Mouse (Mus musculus): Measurements from ENCODE around the gene Gm20820. TPM values are rescaled to one million over a fixed set of nuclear protein-coding genes. Genes with fewer than 3 reads are reported as not detected.
"Not testable (repeated sequence)": the region's sequence is repeated elsewhere in the genome, so short reads cannot be mapped to it uniquely, and the experiment has no call there.

The Gm20820 gene
- total RNA-seq (2014; rRNA removed) (not detected in 2 replicates), polyA plus RNA-seq (2015; fragmentation: Nextera tagmentation; extraction: Ambion mirVana) (not detected in 2 replicates)

GRCm38 (mm10) chrY:86061472-86061871 lies at the start of gene Gm20820:
TSS of gene Gm20820 (plus strand) at chrY:86061772.
- H3K9ac ChIP-seq (replicated peaks; ENCODE audit: low read length); DNase-seq (ENCODE audit: low spot score); H3K27ac ChIP-seq; H3K4me3 ChIP-seq (ENCODE audit: low read length); H3K4me1 ChIP-seq (ENCODE audit: insufficient read depth, low read length); H3K9me3 ChIP-seq (ENCODE audit: low read length); H3K4me2 ChIP-seq (ENCODE audit: low read depth, low read length); ATAC-seq; H3K27me3 ChIP-seq (ENCODE audit: insufficient read depth, low read length); H3K36me3 ChIP-seq (ENCODE audit: insufficient read depth, low read length): not testable (repeated sequence)
- WGBS, result no CpG with 5 or more reads among the region's 6 CpGs
